Mouse (Mus musculus) midbrain, postnatal 0 days (tissue): ENCODE measurements at regions not wholly inside any gene's neighbourhood (a gene's known extent, or its start where the extent isn't known, plus 50 kb on each side); places are given as distances from the start of the nearest gene placed in this dataset.

ENCODE experiments used
- ATAC-seq: fragments of 200-750 bp; cut with Nextera tagmentation; 2 replicates; pipeline ENCODE4 v1.8.0; 2017; ENCODE audit warnings: moderate number of reproducible peaks, mild to moderate bottlenecking, moderate TSS enrichment, moderate library complexity; ENCODE audit not compliant: low FRiP score
- DNase-seq: peaks from one replicate; pipeline ENCODE4 v3.0.0-alpha.2; 2015; ENCODE audit warnings: low spot score
- H3K27ac ChIP-seq: fragments of 300-500 bp; sonication (generic); 2 replicates; pipeline ENCODE4 v1.5.1; 2014; ENCODE audit warnings: low read depth, mild to moderate bottlenecking, low read length, mixed read lengths
- H3K27me3 ChIP-seq: fragments of 300-500 bp; sonication (generic); 2 replicates; pipeline ENCODE4 v1.6.1; 2014; ENCODE audit warnings: low read length, control low read depth, mixed read lengths; ENCODE audit not compliant: insufficient read depth
- H3K36me3 ChIP-seq: fragments of 300-500 bp; sonication (generic); 2 replicates; pipeline ENCODE4 v1.6.1; 2014; ENCODE audit warnings: low read length, control low read depth, mixed read lengths; ENCODE audit not compliant: insufficient read depth
- H3K4me1 ChIP-seq: fragments of 300-500 bp; sonication (generic); 2 replicates; pipeline ENCODE4 v1.6.1; 2014; ENCODE audit warnings: mild to moderate bottlenecking, control low read depth, antibody characterized with exemption, low read length, mixed read lengths; ENCODE audit not compliant: insufficient read depth
- H3K4me2 ChIP-seq: fragments of 300-500 bp; sonication (generic); 2 replicates; pipeline ENCODE4 v1.6.1; 2014; ENCODE audit warnings: low read depth, mild to moderate bottlenecking, low read length, mixed read lengths; ENCODE audit not compliant: poor library complexity, severe bottlenecking
- H3K4me3 ChIP-seq: fragments of 300-500 bp; sonication (generic); 2 replicates; pipeline ENCODE4 v1.5.1; 2014; ENCODE audit warnings: low read depth, mild to moderate bottlenecking, low read length, moderate library complexity
- H3K9ac ChIP-seq: fragments of 300-500 bp; sonication (generic); replicated peaks from 2 replicates; pipeline ENCODE4 v1.6.1; 2014; ENCODE audit warnings: mild to moderate bottlenecking, low read length, moderate library complexity, mixed read lengths; ENCODE audit not compliant: poor library complexity, severe bottlenecking
- H3K9me3 ChIP-seq: fragments of 300-500 bp; sonication (generic); 2 replicates; pipeline ENCODE4 v1.6.1; 2016; ENCODE audit warnings: low read length, control low read depth
- CTCF ChIP-seq: IDR thresholded peaks from 2 replicates; pipeline ENCODE4 v1.5.1; 2016; ENCODE audit warnings: antibody characterized with exemption, mild to moderate bottlenecking
- WGBS: fragments of 180-500 bp; shearing (Covaris S2); extraction: QIAGEN DNeasy Blood & Tissue Kit; methylation state at CpG from one replicate; pipeline ENCODE4 v1.1.7; 2014; 5-methylcytosine and 5-hydroxymethylcytosine counted together

GRCm38 (mm10) chr1:184324234-184324633, 290.1 kb upstream of the 1700056E22Rik start:
- Histone ChIP-seq H3K4me3 (no peak overlapping the region), H3K4me1 (no peaks in the 10 kb centered on the region), H3K9me3 (no peaks in the 10 kb centered on the region), H3K4me2 (no peak overlapping the region), H3K27me3 (no peaks in the 10 kb centered on the region), H3K9ac (no peak overlapping the region), H3K27ac (no peak overlapping the region), H3K36me3 (no peaks in the 10 kb centered on the region)
- 84% methylated on average over 2 of the region's 2 CpGs for WGBS
- DNase-seq (no peak), ATAC-seq (no peak)
- no peak for TF ChIP-seq CTCF

GRCm38 (mm10) chr1:184320521-184321177, 286.5 kb upstream of the 1700056E22Rik start:
- Histone ChIP-seq H3K4me1 (no peaks in the 10 kb centered on the region), H3K27ac (no peak overlapping the region), H3K9me3 (no peaks in the 10 kb centered on the region), H3K27me3 (no peaks in the 10 kb centered on the region), H3K9ac (no peak overlapping the region), H3K36me3 (no peaks in the 10 kb centered on the region), H3K4me3 (no peak overlapping the region), H3K4me2 (no peak overlapping the region)
- WGBS: 85% methylated on average over 3 of the region's 3 CpGs
- TF ChIP-seq CTCF: no peak
- ATAC-seq (no peak), DNase-seq (no peak)

- H3K27me3 ChIP-seq: no peaks in the 10 kb centered on the region
- H3K36me3 ChIP-seq: no peaks in the 10 kb centered on the region
- DNase-seq (no peak), ATAC-seq (no peak)
- WGBS: 91% methylated on average over 19 of the region's 19 CpGs
- no peak overlapping the region for H3K4me2 ChIP-seq
- TF ChIP-seq CTCF: no peak
- H3K9me3 ChIP-seq: no peaks in the 10 kb centered on the region
- no peaks in the 10 kb centered on the region for H3K4me1 ChIP-seq
- no peak overlapping the region for H3K27ac ChIP-seq
- no peak overlapping the region for H3K4me3 ChIP-seq
- no peak overlapping the region for H3K9ac ChIP-seq
Observed at GRCm38 (mm10) chr1:184310185-184310815, 276.2 kb upstream of the 1700056E22Rik start.

GRCm38 (mm10) chr1:184304813-184305212, 270.7 kb upstream of the 1700056E22Rik start:
- no peak for TF ChIP-seq CTCF
- WGBS: 84% methylated on average over 4 of the region's 4 CpGs
- H3K9me3 ChIP-seq: no peaks in the 10 kb centered on the region
- no peak overlapping the region for H3K27ac ChIP-seq
- no peak for ATAC-seq
- no peaks in the 10 kb centered on the region for H3K36me3 ChIP-seq
- no peak overlapping the region for H3K4me3 ChIP-seq
- H3K9ac ChIP-seq: no peak overlapping the region
- no peak overlapping the region for H3K4me2 ChIP-seq
- H3K4me1 ChIP-seq: no peaks in the 10 kb centered on the region
- H3K27me3 ChIP-seq: no peaks in the 10 kb centered on the region
- no peak for DNase-seq

- no peak overlapping the region for H3K9ac ChIP-seq
- no peak for TF ChIP-seq CTCF
- no peaks in the 10 kb centered on the region for H3K27me3 ChIP-seq
- H3K36me3 ChIP-seq: no peaks in the 10 kb centered on the region
- no peaks in the 10 kb centered on the region for H3K4me1 ChIP-seq
- 96% methylated on average over 4 of the region's 4 CpGs for WGBS
- no peak overlapping the region for H3K4me3 ChIP-seq
- no peaks in the 10 kb centered on the region for H3K9me3 ChIP-seq
- ATAC-seq (no peak), DNase-seq (no peak)
- H3K27ac ChIP-seq: no peak overlapping the region
- no peak overlapping the region for H3K4me2 ChIP-seq
Observed at GRCm38 (mm10) chr1:184304204-184304603, 270.1 kb upstream of the 1700056E22Rik start.

DNA sequence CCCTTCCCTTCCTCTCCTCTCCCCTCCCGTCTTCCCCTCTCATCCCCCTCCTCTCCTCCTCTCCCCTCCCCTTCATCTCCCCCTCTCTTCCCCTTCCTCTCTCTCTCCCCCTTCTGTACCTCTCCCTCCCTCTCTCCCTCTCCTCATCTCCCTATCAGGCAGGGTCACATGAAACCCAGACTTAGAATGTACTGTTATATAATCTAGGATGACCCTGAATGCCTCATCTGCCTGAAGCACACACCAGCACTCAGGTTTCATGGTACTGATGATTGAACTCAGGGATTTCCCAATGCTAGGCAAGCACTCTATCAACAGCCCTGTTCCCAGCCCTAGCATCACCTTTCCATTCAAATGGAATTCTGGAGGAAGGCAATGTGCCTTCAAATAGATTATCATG, 264.6 kb upstream of the 1700056E22Rik start:
- ATAC-seq: no peak
- no peaks in the 10 kb centered on the region for H3K27me3 ChIP-seq
- no peaks in the 10 kb centered on the region for H3K36me3 ChIP-seq
- no peak overlapping the region for H3K4me2 ChIP-seq
- H3K4me1 ChIP-seq: no peaks in the 10 kb centered on the region
- 67% methylated on average over 1 of the region's 1 CpGs for WGBS
- H3K9me3 ChIP-seq: no peaks in the 10 kb centered on the region
- no peak for TF ChIP-seq CTCF
- no peak overlapping the region for H3K27ac ChIP-seq
- no peak for DNase-seq
- no peak overlapping the region for H3K9ac ChIP-seq
- H3K4me3 ChIP-seq: no peak overlapping the region
